Mouse (Mus musculus) ovary, postnatal 36 days (tissue): ENCODE data around the gene Chtf18.

Experiments
- DNase-seq: peaks from one replicate; pipeline ENCODE4 v3.0.0; 2022; ENCODE audit warnings: low spot score, mixed read lengths

Gene Chtf18

GRCm38 (mm10) chr17:25735246-25735645 lies 8.0 kb upstream of the Chtf18 start:
- DNase-seq, result no peak

DNA sequence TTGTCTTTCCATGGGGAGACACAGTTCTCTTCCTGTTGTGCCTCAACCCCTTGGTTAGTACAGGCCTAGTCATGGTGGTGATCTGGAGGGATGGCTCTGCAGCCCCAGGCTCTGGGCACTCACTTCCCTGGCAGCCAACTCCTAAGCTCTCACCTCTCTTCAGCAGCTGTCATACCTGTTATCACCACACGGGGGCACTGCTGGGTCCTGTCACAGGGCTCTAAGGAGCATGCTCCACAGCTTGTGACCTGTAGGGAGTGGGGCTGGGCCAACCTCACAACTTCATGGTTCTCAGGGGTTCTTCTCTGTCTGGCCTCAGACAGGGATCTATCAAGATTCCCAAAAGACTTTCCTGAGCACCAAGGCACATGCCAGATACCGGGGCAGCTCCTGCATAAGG lies 4.9 kb upstream of the Chtf18 start:
- peak; percentile 79 for DNase-seq

DNA sequence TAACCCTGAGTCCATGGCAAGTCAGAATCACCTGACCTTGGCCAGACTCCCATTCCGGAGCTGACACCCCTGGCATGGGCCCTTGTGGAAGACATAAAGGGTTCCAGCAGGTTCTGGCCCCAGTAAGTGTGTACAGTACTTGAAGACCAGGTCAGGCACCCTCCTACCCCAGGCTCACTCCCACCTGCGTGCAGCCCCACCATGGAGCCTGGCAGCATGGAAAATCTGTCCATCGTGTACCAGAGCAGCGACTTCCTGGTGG lies 721 bp upstream of the Chtf18 start:
- no peak for DNase-seq

GRCm38 (mm10) chr17:25725264-25725663 lies 2.0 kb downstream of the Chtf18 start:
- no peak for DNase-seq

DNA sequence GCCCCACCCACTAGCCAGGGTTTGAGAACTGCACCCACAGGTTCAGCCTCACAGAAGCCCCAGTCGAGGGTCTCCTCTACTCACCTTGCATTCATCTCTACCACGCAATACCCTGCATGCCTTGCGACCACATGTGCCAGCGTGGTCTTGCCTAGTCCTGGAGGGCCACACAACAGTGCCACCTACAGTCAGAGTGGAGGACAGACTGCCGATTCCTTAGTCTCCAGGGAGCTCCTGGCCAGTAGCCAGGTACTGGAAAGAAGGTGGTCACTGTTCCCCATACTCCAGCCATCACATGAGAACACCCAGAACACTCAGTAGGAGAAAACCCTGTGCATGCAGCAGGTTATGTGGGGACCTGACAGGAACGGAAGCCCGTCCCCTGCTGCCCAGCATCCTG lies 3.3 kb downstream of the Chtf18 start:
- no peak for DNase-seq

DNA sequence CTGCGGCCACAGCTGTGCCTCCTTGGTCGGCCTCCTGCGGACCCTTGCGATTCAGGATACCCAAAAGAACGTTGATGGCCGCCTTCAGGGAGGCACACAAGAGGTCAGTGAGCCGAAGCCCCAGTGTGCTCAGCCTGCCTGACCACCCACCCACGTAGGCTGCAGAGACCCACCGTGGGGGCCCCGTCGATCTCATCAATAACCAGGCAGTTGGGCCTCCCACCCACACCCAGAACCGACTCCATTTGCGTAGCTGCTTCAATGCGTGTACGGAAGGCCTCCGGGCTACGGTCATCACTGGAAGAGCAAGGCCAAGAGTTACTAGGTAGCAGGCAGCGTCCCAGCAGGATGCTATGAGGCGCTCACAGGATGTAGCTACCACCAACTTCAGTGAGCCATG lies 3.7 kb downstream of the Chtf18 start:
- DNase-seq, result no peak

GRCm38 (mm10) chr17:25721476-25721875 lies 5.7 kb downstream of the Chtf18 start:
- DNase-seq, result no peak

DNA sequence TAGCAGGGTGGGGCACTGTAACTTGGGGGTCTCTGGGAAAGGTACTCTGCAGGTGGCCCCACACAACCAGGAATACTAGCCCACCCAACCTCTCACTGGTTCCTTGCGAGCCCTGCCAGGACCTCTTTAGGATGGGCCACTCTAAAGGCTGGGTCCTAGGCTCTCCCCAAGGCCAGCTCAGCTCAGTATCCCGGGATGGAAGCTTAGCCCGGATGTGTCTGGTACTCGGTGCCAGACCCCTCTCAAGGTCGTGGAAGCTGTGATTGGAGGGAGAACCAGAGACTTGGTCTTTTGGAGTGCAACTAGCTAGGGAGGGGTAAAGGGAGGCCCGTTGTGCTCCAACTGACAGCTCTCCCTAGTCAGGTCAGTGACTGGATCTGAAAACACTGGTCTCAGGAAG lies 9.5 kb downstream of the Chtf18 start:
- DNase-seq, result no peak

GRCm38 (mm10) chr17:25716711-25717637 lies 10.2 kb downstream of the Chtf18 start, which contains the start of gene Gng13:
Gng13 (plus strand) TSS chr17:25717171.
- peak; percentile 27 for DNase-seq

DNA sequence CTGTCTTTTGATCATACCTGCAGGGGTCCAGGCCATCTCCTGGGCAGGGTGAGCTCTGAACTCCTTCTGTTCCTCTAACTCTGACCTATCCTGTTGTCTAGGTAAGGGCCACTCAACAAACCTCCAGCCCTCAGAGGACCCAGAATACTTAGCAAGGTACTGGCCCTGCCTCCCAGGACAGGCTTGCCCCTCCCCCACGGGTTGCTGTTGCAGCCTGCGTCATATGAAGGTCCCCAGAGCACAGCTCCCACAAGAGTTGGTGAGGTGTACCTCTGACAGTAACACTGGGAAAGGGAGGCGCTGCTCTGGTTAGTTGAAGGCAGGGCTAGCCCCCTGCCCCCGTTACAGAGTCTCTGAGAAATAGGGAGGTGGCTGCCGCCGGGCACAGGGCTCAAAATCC lies 11.1 kb downstream of the Chtf18 start:
- no peak for DNase-seq

DNA sequence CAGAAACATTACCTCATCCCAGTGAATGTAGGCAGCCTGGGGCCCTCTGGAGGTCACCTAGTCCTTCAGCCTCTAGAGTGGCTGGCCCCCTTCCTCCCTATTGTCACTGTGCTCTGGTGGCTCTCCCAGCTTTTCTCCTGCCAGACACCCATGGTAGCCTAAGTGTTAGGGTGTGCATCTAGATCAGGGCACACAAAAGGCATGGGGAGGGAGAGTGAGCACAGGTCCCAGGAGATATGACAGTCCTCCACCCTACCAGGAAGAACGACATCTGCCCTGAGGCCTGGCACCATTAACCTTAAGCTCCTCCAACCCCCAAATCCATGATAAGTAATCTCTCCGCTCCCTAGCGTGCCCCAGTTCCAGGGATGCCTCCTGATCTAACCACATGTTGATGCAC lies 11.6 kb downstream of the Chtf18 start:
- DNase-seq, result no peak

DNA sequence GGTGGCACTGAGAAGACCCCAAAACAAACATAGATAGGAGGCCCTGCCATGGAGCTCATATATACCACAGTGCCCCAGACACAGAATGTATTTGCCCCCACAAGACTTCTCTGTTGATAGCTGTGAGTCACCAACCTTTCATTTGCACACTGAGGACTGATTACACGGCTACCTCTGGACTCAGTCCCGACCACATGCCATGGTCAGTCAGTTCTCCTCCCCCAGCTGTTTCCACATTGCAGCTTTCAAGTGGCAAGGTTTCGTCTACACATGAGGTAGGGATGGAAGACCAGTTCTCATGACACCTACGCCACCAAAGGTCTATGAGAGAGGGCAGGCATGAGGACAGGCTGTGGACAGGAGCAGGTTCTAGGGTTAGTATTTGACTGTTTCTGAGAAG lies 16.1 kb downstream of the Chtf18 start:
- no peak for DNase-seq

DNA sequence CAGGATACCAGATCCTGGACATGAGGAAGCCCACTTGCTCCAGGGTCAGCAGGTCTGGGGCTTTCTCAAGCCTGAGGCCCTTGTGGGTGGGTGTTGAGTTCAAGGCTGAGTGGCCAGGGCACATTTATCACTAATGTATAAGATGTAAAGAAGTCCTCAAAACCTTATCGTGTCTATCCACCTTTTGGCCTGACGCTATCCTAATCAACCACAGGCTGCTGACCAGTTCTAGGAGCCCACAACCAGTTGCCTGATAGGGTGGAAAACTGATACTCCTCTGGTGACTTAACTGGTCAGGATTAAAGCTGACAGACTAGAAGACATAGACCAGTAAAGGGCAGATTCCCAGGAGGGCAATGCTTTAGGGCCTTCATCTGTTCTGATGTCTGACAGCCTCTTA lies 17.2 kb downstream of the Chtf18 start:
- no peak for DNase-seq

DNA sequence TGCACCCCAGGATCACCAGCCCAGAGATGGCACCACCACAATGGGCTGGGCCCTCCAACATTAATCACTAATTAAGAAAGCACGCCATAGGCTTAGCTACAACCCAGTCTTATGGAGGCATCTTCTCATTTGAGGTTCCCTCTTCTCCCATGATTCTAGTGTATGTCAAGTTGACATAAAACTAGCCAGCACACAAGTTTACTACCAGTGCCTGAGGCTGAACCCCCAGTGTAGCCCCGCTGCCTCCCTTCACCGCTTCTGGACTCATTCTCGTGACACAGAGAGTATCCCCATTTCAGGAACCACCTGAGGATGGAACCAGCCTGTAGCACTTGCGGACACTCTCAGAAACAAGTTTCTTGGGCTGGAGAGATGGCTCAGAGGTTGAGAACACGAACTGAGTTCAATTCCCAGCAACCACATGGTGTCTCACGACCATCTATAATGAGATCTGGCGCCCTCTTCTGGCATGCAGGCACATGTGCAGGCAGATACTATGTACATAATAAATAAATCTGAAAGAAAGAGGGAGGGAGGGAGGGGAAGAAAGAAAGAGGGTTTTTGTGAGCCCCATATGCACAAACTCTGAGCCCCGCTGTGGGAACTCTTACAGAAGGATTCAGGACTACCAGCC lies 26.2 kb downstream of the Chtf18 start:
- no peak for DNase-seq

- peak; percentile 49 for DNase-seq
Observed at GRCm38 (mm10) chr17:25698446-25698845, 28.8 kb downstream of the Chtf18 start.

- DNase-seq, result no peak
Observed at GRCm38 (mm10) chr17:25696263-25696662, 31.0 kb downstream of the Chtf18 start.

GRCm38 (mm10) chr17:25688922-25689321 lies 38.3 kb downstream of the Chtf18 start:
- no peak for DNase-seq

- DNase-seq, result no peak
Observed at GRCm38 (mm10) chr17:25686323-25686722, 40.9 kb downstream of the Chtf18 start.

DNA sequence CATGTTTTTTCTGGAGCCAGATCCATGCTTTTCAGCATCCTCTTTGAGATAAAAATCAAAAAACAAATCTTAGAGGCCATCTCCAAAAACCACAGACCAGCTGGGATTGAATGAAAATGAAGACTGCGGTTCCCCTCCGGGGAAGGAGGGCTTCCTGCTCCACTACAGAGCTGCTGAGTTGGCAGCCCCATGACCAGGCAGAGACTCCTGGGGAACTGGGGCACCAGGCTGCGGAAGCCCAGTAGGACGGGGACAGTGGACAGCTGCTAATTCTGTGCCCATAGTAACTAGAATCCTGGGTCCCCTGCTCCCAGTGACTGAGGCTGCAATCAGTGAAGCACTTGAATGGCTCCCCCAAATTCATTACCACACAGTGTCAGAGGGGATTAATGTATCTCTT lies 45.6 kb downstream of the Chtf18 start:
- DNase-seq, result no peak

GRCm38 (mm10) chr17:25679818-25680217 lies 47.4 kb downstream of the Chtf18 start:
- DNase-seq, result no peak

DNA sequence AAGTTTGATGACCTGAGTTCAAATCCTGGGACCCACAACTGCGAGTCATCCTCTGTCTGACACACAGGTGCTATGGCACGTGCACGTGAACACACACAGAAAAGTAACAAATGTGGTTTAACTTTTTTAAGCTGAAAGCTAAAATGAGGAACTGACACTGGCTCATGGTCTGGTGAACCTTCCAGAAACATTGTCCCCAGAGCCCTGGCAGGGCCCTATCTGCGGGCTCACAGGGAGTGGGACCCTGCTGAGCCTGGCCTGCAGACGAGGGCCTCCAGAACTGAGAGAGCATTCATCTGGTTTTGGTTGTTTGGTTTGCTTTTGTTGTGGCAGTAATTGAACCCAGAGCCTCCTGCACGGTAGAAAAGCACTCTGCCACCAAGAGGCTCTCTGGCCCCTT lies 49.2 kb downstream of the Chtf18 start:
- no peak for DNase-seq

DNA sequence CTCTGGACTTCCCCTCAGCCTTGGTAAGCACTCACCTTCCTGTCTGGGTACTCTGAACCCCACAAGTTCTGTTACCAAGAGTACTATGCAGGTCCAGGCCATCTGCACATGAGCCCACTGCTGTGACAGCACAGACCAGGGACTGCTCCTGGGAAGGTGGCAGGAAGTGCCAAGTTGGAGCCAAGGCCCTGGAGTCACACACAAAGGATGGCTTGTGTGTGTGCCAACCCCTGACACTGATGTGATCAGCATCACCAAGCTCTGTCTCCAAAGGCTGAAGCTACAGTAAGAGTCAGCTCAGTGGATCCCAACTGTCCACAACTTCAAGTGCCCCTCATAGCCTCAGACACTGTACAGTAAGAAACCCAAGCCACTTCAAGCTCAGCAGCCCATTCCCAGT lies 54.2 kb downstream of the Chtf18 start:
- DNase-seq, result no peak
